Mouse (Mus musculus): ENCODE results near the gene Best2.

The Best2 gene

DNA sequence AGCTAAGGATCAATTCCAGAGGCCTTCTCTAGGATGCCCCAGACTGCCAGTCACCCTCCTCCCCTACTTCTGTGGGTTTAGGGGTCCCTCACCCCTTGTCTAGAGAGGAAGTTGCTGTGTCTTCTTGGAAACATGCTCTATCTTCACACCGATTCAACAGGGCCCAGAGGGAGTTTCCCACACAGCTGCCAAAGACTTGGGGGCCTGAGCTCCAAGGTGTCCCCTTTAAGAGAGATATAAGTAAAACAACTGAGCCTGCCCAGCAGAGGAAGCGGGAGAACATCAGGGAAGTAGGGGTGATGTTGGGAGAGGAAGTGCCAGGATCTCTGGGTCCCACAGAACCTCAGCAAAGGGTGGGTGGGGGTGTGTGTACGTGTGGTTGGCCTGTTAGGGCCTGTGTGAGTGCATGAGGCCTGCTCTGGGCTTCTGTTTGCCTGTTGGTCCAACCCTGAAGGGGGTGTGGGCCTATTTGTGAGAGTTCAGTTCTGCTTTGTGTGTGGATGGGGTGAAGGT lies 31.8 kb downstream of the Best2 start:
- DNase-seq (ENCODE audit: low read depth, low spot score) = no peak

DNA sequence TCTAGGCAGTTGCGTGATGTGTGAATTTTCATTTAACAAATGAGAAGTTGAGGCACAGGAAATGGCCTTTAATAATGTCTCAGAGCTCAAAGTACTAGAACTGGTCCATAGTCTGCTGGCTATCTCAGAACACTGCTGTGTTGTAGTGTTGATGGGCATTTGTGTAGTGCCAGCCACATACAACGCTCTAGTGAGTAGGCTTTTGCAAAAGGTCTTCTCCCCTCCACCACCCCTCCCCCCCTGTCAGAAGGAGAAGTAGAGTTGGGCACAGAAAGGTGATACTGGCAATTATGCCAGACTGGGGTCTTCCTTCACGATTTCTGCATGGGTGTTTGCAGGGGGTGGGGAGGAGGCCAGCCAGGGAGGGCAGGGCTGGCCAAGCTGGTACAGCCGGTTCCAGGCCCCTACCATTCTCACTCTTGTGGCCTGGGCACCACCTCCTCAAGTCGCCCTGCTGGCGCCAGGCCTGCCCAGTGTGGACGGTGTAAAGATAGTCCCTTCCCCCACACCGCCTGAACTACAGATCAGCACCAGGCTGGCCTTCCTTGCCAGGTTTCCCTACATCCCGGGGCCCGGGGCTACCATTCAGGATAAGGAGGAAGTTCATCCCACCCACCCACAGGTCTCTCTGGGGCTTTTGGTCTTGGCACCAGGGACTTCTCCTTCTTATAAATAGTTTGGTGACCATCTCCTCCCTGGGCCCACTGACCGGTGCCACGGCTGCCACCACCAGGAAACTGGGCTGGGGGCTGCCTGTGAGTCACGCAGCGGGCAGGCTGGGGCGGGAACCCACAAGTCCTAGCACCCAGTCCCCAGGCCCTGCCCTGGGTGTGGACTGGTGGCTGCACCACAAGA lies 32.5 kb downstream of the Best2 start:
- DNase-seq (ENCODE audit: low read depth, low spot score) = no peak

DNA sequence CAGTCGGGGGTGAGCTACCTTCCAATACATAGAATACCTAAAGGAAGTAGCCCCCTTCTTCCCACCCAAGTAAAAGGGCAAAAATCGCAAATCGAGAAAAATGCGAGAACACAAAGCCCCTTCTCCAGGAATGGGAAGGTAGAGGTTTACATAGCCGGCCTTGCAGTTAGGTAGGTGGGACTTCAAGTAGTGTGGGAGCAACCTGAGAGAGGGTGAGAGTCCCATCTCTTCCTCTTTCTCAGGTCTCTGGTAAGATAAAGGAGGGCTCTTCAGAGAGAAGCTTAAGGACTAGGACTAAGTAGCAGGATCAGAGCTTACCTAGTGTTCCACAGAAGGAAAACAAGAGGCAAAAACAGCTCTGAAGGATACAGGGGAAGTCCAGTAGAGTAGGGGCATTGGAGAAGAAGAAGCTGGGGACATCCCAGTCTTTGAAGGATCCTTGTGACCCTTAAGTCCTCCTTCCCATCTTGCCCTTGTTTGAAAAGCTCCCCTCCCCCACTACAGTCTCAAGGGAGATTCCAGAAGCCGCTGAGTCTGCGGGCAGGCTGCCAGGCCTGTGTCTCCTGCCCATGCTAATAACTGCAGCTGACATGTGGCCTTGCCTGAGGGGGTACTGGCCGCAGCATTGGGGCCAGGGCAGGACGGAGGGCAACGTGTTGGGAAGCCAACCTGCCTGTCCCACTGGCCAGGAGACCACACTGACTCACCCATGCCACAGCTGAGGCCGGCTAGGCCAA lies 33.5 kb downstream of the Best2 start:
- DNase-seq (ENCODE audit: low read depth, low spot score) = no peak

DNA sequence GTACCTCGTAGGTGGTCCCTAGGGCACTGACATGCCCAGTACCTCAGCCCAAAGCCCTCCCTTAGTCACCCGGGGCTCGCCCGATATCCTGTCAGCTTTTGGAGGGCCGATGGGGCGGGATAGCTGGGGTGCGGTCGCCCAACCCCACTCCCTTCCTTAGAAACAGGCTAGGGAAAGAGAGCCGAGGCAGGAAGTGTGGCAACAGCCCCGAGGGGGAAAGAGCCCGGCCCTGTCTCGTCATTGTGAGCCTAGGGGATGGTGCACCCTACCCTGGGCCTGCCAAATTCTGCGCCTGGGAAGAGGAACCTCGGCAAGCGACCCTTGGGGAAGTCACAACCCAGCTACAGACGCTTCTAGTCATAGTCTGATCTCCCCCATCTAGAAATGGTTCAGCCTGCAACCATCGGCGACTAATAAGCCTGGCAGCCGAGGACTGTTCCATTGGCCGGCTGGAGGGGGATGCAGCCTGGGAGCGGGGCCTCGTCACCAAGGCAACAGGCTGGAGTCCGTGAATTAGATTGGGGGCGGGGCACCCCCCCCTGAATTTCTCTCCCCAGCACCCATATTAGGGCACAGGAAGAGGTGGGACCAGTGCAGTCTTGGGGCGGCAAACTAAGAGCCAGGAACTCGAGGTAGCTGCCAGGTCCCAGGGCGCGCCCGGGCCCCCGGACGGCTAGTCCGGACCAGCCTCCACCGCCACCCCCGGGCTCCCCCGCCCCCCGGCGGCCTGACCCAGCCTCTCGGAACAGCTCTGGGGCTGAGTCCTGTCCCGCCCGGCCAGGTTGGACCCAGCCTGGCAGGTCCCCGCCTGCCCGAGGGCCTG lies 34.5 kb downstream of the Best2 start:
- no peak for DNase-seq (ENCODE audit: low read depth, low spot score)

DNA sequence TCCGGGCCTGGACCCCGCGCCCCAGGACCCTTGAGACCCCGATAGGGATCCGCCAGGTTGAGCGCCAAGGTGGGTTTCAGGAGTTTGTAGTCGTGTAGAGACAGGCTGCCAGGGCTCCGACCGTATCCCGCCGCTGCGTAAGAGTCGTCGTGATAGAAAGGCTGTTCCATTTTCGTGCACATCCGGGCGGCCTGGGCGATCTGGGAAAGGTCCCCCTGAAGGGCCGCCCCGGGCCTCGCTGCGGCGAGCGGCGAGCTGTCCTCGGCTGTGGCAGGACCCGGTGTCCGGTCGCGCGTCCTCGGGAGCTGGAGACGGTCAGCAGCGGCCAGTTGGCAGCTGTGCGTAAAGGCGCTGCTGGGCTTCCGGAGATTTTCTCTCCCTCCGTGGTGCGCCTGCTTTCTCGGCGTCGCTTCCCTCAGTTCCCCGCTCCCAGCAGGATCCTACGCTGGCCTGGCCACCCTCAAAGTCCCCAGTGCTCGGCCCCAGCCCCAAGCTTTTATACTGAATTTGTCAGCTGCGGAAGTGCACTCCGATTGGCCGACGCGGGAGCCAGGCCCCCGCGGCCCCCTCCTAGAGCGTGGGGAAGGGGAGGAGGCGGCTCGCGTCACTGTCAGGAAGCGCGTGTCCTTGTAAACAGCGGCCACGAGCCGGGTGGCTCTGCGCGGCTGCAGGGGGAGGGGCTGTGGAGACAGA lies 35.9 kb downstream of the Best2 start, which contains the start of gene Junb:
Gene Junb (minus strand): TSS at position 471 of the 693 bp plus-strand sequence.
- peak; percentile 87 for DNase-seq (ENCODE audit: low read depth, low spot score)

DNA sequence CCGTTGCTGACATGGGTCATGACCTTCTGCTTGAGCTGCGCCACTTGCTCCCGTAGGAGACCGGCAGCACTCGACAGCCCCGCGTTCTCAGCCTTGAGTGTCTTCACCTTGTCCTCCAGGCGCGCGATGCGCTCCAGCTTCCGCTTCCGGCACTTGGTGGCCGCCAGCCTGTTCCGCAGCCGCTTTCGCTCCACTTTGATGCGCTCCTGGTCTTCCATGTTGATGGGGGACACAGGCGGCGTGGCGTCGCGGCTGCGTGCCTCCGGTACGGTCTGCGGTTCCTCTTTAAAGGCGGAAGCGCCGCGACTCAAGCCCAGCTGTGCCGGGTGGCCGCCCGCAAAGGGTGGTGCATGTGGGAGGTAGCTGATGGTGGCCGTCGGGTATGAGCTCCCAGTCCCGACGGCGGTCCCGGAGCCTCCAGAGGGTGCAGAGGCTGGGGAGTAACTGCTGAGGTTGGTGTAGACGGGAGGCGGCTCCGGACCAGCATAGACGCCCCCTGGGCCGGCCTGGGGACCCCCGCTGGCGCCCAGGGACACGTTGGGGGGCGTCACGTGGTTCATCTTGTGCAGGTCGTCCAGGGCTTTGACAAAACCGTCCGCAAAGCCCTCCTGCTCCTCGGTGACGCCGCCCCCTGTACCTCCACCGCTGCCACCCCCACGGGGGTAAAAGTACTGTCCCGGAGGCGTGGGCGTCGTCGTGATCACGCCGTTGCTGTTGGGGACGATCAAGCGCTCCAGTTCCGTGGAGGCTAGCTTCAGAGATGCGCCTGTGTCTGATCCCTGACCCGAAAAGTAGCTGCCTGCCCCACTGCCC lies 36.7 kb downstream of the Best2 start:
- DNase-seq (ENCODE audit: low read depth, low spot score) = no peak

DNA sequence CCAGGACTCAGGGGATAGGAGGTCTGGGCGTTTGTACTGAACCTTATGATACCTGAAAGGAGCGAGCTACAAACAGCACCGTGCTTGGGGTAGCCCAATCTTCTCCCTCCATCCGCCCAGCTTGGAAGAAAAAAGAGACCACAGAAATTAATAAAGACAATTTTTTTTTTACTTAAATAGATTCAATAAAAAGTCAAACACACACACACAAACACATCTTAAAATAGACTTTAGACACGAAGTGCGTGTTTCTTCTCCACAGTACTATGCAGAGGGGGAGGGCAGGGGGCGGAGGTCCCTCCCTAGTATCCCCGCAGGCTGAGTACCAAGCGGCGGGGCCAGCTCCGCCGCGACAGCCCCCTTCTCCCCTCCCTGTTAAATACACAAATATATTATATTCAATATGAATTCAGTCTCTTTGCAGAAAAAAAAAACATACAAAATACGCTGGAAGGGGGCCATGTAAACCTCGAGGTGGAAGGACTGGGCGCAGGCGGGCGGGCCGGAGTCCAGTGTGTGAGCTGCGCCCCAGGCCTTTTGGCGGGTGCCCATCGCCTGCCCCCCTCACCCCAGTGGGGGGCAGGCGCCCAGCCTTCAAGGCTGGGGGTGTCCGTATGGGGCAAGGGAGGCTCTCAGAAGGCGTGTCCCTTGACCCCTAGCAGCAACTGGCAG lies 37.4 kb downstream of the Best2 start:
- no peak for DNase-seq (ENCODE audit: low read depth, low spot score)

DNA sequence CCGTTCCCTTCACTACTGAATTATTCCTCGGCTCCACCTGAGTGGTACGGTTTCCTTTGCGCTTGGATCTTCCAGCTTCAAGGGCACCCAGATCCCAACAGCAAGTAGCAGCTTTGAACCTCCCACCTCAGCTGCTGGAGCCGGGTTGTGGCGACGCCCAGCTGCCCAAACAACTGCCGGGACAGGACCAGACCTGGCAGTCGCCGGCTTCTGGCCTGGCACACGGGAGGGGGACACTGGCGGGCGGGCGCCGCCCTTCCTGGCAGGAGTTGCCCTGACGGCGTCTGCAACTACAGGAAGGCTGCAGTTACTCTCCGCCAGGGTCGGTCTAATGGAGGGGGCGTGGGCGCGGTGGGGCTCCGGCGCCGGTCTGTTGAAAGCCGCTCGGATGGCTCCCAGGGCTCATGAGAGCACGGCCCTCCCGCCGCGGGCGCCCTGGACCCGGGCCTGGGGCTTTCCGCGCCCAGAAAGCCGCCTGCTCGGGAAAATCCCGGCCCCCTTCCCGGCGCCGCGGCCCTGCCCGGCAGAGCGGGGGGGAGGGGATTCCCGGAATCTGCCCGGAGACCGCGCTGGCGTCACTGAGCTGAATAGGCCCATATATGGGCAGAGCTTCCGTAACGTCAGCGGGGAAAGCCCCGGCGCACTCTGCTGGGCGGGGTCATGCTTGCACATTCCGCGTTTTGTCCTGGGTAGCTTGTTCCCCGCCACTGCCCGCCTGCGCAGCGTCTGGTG lies 38.1 kb downstream of the Best2 start:
- no peak for DNase-seq (ENCODE audit: low read depth, low spot score)

DNA sequence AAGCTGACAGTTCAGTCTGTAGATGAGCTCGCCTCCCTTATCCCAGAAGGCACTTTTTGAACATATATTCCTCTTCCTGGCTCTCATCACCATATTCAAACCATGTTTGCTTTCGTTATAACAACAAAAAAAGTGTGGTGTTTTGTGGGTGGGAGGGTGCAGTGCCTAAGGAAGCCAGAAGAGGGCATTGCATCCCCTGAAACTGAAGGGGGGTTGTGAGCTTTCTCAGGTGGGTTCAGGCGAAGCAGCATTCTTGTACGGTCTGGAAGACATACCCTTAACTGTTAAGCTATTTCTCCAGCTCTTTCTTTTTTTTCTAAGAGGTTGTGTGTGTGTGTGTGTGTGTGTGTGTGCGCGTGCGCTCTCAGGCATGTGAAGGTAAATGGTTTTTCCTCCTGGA lies 38.9 kb downstream of the Best2 start:
- no peak for DNase-seq (ENCODE audit: low read depth, low spot score)

DNA sequence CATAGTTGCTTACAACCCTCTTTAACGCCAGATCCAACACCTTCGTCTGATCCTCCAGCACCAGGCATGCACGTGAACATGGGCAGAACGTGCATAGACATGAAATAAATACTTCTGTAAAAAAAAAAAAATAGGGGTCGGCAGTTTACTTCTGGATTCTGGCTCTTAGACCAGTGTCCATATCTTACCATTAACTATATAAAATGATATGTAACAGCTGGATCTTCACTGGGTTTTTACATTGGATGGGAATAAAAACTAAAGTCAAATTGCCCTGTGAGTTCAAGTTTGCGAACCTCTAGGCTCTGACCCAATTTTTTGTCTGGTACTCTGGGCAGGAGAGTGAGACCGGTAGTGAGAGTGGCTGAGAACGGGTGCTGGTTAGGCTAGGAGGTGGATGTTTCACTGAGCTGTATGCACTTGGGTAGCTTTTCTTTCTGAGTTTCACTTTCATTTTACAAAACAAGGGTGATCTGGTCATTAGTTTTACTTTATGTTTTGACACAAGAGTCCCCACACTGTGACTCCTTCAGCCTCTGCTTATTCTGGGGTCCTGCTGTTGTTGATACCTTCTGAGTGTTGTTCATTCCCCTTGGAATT lies 39.7 kb downstream of the Best2 start:
- no peak for DNase-seq (ENCODE audit: low read depth, low spot score)

DNA sequence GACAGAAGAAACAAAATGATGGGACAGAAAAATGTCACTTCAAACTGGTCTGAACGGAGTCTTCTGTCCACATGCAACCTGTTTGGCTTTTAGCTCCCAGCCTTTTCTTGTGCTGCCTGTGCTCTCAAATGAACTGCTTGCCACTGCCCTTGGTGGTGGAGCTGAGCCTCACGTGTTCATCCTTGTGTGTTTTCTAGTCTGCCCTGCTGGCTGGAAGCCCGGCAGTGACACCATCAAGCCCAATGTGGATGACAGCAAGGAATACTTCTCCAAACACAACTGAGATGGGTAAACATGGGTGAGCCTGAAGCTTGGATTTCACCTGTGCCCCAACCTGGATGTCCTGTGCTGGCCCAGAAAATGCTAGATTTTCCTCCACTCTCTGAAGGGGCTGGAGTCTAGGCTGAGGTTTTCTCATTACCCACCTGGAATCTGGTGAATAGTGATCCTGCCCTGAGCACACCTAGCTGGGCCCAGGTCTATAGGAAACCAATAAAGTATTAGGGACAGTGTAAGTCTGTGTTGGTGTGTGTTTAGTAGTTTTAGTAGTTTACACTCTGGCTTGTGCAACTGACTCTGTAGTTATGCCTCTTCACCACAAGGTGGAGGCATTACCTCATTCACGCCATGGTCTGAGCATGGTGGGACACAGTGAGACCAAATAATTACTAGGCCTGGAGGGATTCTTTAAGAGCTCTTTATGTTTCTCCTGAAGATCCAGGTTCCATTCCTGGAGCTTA lies 40.4 kb downstream of the Best2 start:
- DNase-seq (ENCODE audit: low read depth, low spot score) = no peak

DNA sequence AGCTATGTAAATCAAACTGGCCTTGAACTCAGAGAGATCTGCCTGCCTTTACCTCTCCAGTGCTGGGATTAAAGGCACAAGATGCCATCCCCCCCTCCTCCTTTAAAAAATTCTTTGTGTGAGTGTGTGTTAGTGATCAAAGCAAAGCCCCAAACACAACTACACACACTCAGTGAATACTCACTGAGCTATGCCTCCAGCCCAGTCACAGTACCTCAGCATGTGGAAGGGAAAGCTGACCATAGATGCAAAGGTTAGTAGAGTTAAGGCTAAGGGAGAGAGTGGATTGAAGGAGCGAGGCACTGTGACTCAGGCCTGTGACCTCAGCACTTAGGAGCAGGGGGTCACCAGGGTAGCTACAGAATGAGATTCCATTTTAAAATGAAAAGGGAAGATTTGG lies 41.3 kb downstream of the Best2 start:
- DNase-seq (ENCODE audit: low read depth, low spot score) = no peak

DNA sequence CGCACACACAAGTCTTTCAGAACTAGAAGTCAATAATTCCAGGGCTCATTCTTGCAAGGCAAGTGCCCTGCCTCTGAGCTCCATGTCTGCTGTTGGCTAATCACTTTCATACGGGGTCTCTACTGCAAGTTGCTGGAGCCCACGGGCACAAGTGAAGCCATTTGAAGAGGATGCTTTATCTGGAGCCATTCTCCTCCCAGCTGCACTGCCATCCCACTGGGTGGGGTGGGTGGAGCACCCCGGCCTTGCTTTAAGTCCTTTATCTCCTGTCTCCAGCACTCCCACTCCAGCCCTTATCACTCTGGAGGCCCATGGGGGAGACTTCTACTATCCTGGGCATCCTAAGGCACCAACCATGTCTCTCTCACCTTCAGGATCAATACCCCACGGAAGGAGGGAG lies 43.4 kb downstream of the Best2 start:
- DNase-seq (ENCODE audit: low read depth, low spot score) = no peak

DNA sequence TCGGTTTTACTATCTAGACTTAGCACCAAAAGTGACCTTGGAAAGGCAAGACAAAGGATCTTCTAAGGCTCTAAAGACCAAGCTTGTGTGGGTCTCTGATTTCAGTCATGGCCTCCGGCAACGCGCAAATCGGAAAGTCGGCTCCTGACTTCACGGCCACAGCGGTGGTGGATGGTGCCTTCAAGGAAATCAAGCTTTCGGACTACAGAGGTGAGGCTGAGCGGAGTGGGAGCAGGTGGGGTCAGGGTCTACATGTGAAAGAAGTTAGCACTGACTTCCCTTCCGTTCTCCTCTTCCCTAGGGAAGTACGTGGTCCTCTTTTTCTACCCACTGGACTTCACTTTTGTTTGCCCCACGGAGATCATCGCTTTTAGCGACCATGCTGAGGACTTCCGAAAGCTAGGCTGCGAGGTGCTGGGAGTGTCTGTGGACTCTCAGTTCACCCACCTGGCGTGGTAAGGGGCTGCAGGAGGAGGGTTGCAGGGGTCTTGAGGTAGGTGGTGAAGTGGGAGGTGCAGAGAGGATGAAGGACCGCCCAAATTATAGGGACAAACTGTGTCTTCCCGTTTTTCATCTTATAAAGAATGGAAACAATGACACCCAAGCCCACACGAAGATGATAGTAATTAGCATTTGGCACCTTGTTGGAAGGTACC lies 44.1 kb downstream of the Best2 start:
- DNase-seq (ENCODE audit: low read depth, low spot score) = no peak

DNA sequence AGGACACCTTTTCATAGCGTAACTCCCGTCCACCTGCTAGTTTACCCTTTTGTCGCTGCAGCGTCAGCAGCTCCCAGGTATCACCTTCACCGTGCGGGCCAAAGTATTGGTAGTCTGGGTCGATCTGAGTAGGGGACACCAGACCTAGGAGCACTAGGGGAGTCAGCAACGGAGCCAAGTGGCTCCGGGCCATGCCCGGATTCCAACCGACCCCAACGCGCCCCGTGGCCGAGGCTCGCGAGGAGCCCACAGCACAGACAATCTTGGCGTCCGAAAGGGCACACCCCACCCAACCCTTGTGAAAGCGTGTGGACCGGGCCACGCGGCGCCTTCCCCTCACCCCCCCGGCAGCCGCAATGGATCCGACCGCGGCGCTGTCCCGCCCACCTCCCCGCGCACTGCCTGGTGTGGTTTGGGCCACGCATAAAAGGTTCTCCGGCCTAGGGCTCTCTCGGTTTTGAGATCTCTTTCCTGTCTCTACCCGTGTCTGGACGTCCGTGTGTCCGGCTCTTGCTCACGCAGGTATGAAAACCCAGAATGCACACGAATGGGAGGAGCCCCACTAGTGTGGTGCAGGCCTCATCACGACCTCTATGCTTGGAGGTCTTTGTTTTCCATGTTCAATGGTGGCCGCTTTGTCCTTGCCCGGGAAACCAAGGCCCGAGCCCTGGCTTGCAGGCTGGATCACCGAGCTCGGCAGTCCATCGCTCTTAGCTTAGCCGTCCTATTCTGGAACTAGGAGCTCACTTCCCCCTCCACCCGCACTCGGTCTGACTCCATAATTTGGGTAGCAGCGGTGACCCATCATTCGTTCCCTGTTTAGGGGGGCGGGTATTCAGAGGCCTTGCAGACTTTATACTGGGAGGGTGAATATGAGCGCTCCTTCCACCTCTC lies 44.8 kb downstream of the Best2 start, which contains the start of the genes Gm49661, Prdx2 and Rnaseh2a:
Gene Gm49661 (minus strand): TSS at position 193 of the 894 bp plus-strand sequence.
Gene Prdx2 (plus strand): TSS at position 347 of the 894 bp plus-strand sequence.
Gene Rnaseh2a (minus strand): TSS at position 527 of the 894 bp plus-strand sequence.
- no peak for DNase-seq (ENCODE audit: low read depth, low spot score)

DNA sequence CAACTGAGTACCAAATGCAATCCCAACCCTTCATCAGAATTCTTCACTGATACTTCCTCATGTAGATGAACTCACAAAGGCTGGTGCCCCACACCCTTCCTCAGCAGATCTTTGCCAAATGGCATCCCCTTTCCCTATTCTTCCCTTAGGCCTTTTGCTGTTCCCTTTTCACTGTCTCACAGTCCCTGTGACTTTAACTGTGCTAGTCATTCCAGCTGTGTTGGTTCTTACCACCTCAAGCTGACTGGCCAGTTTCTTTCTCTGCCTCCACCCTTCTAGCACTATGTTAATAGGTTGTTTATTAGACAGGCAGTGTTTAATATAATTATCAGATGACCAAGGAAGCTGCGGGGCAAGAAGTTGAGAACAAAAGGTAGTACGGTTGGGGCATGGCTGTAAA lies 45.7 kb downstream of the Best2 start:
- no peak for DNase-seq (ENCODE audit: low read depth, low spot score)

All from retina, adult 2 months (tissue).